Mouse (Mus musculus): ENCODE data around the gene Galm. TPM values are rescaled to one million over a fixed set of nuclear protein-coding genes. Genes with fewer than 3 reads are reported as not detected.
"Not testable (repeated sequence)": the region's sequence is repeated elsewhere in the genome, so short reads cannot be mapped to it uniquely, and the experiment has no call there.

The Galm gene
- polyA plus RNA-seq, 1 experiment from 2014 or later, result 12.9 TPM

DNA sequence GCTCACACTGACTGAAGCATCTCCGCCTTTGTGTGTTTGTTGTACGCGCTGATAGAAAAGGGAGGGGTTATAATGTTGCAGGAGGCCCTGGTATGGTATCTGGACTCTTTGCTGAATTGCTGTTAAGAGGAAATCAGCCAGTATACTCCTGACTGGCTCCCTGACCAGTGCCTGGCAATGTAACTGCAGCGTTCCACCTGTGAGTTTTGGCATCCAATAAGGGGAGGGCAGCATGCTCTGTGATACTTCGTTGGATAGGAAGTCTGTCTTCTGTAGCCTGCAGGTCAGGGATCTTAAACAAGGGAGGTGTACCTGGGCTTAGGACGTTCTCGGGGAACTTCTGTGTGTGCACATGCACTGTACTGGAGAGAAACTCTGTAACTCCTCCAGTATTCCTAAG, 43.7 kb downstream of the Galm start:
- no peaks in the 10 kb centered on the region for H3K36me3 ChIP-seq
- H3K27me3 ChIP-seq, result no peaks in the 10 kb centered on the region
- no peak for ATAC-seq (ENCODE audit: insufficient number of reproducible peaks, low FRiP score, low TSS enrichment, low read depth)
- no peak overlapping the region for H3K27ac ChIP-seq
- peaks cover 23% of the 10 kb centered on the region for H3K4me1 ChIP-seq
- H3K4me2 ChIP-seq, result no peak overlapping the region
- 86% methylated on average over 7 of the region's 7 CpGs for WGBS
- H3K9me3 ChIP-seq, result no peaks in the 10 kb centered on the region
- no peak overlapping the region for H3K9ac ChIP-seq
- no peak overlapping the region for H3K4me3 ChIP-seq

DNA sequence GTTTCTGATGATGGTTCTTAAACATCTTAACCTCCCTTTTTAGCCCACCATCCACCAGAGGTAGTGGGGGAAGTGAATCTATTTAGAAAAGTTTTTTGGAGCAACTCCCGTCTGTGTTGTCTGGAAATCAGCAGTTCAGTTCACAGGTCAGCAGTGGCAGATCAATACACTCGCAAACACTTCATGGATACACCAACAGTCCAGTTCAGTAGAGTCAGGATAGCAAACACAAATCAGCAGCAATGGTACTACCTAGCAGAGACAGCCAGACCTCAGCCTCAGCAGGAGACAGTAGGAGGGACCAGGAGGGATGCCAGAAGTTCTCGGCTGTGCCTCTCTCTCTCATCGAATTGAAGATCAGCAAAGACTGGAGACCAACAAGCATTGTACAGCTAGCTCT, 44.7 kb downstream of the Galm start:
- no peak overlapping the region for H3K9ac ChIP-seq
- 89% methylated on average over 4 of the region's 4 CpGs for WGBS
- no peak overlapping the region for H3K4me3 ChIP-seq
- H3K4me1 ChIP-seq, result peaks cover 19% of the 10 kb centered on the region
- H3K27ac ChIP-seq, result no peak overlapping the region
- no peak for ATAC-seq (ENCODE audit: insufficient number of reproducible peaks, low FRiP score, low TSS enrichment, low read depth)
- H3K27me3 ChIP-seq, result no peaks in the 10 kb centered on the region
- H3K4me2 ChIP-seq, result no peak overlapping the region
- H3K36me3 ChIP-seq, result no peaks in the 10 kb centered on the region
- H3K9me3 ChIP-seq, result no peaks in the 10 kb centered on the region

DNA sequence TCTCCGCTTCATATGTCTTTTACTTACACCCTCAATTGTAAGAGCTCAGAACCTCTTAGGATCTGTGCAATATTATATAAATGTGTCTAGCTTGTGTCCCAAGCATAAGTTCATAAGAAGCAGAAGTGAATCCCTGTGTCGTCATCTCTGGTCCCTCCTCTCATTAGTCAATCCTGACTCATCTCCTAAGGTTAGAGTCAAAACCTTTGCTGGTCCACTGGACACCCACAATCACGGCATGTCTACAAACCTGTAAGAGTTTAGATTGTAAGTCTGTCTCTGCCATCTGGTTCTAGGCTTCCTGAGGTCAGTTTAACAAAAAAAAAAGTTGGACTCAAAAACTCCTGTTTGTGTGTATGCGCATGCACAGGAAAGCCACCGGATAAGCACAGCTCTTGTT, 45.5 kb downstream of the Galm start:
- H3K36me3 ChIP-seq, result no peaks in the 10 kb centered on the region
- H3K4me3 ChIP-seq, result no peak overlapping the region
- WGBS, result 82% methylated on average over 5 of the region's 5 CpGs
- no peak overlapping the region for H3K27ac ChIP-seq
- no peak for ATAC-seq (ENCODE audit: insufficient number of reproducible peaks, low FRiP score, low TSS enrichment, low read depth)
- H3K9me3 ChIP-seq, result no peaks in the 10 kb centered on the region
- no peaks in the 10 kb centered on the region for H3K27me3 ChIP-seq
- no peak overlapping the region for H3K4me2 ChIP-seq
- H3K4me1 ChIP-seq, result peaks cover 15% of the 10 kb centered on the region
- H3K9ac ChIP-seq, result no peak overlapping the region

GRCm38 (mm10) chr17:80173708-80174107, 46.4 kb downstream of the Galm start:
- Histone ChIP-seq H3K9ac (no peak overlapping the region), H3K27ac (no peak overlapping the region), H3K9me3 (no peaks in the 10 kb centered on the region), H3K4me2 (no peak overlapping the region), H3K4me1 (peaks cover 5% of the 10 kb centered on the region), H3K36me3 (no peaks in the 10 kb centered on the region), H3K27me3 (no peaks in the 10 kb centered on the region), H3K4me3 (no peak overlapping the region)
- WGBS, result 74% methylated on average over 2 of the region's 2 CpGs
- ATAC-seq (ENCODE audit: insufficient number of reproducible peaks, low FRiP score, low TSS enrichment, low read depth), result no peak

- H3K4me3 ChIP-seq, result no peak overlapping the region
- WGBS, result 81% methylated on average over 3 of the region's 3 CpGs
These were observed 46.9 kb downstream of the Galm start for GRCm38 (mm10) chr17:80174146-80174545.

GRCm38 (mm10) chr17:80174699-80175385, 47.6 kb downstream of the Galm start:
- Histone ChIP-seq H3K4me1 (no peaks in the 10 kb centered on the region), H3K9ac (no peak overlapping the region), H3K27ac (no peak overlapping the region), H3K9me3 (no peaks in the 10 kb centered on the region), H3K4me2 (no peak overlapping the region), H3K27me3 (no peaks in the 10 kb centered on the region), H3K36me3 (no peaks in the 10 kb centered on the region), H3K4me3 (no peak overlapping the region)
- ATAC-seq (ENCODE audit: insufficient number of reproducible peaks, low FRiP score, low TSS enrichment, low read depth), result no peak
- WGBS, result 76% methylated on average over 19 of the region's 19 CpGs

More at GRCm38 (mm10) chr17:80174146-80174545, 46.9 kb downstream of the Galm start:
- Histone ChIP-seq H3K4me2 (no peak overlapping the region), H3K9me3 (no peaks in the 10 kb centered on the region), H3K36me3 (no peaks in the 10 kb centered on the region), H3K27ac (no peak overlapping the region), H3K4me1 (0 out of 2 replicates have a peak, but pooled peaks cover under 1% of the 10 kb centered on the region), H3K9ac (no peak overlapping the region), H3K27me3 (no peaks in the 10 kb centered on the region)
- ATAC-seq (ENCODE audit: insufficient number of reproducible peaks, low FRiP score, low TSS enrichment, low read depth), result no peak

DNA sequence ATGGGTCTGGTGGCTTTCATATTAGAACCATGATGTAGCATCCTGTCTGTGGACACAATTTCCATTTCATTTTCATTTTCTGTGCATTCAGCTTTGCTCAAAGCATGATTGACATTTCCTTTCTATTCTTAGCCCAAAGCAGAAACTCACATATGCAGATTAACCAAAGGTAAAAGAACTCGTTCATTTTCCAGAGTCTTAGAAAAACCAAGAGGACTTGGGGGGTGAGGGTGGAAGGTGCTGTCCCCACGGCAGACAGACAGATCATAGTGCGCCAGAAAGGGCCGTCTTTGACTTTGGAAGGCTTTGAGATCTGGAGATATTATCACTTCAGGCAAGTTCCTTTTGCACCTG, 48.1 kb downstream of the Galm start:
- no peak overlapping the region for H3K9ac ChIP-seq
- H3K4me2 ChIP-seq, result no peak overlapping the region
- no peaks in the 10 kb centered on the region for H3K4me1 ChIP-seq
- 74% methylated on average over 4 of the region's 4 CpGs for WGBS
- ATAC-seq (ENCODE audit: insufficient number of reproducible peaks, low FRiP score, low TSS enrichment, low read depth), result no peak
- H3K9me3 ChIP-seq, result no peaks in the 10 kb centered on the region
- H3K27ac ChIP-seq, result no peak overlapping the region
- H3K36me3 ChIP-seq, result no peaks in the 10 kb centered on the region
- H3K27me3 ChIP-seq, result no peaks in the 10 kb centered on the region
- no peak overlapping the region for H3K4me3 ChIP-seq

GRCm38 (mm10) chr17:80175966-80176365, 48.7 kb downstream of the Galm start:
- H3K36me3 ChIP-seq, result no peaks in the 10 kb centered on the region
- H3K9me3 ChIP-seq, result no peaks in the 10 kb centered on the region
- H3K27ac ChIP-seq, result no peak overlapping the region
- H3K4me1 ChIP-seq, result no peaks in the 10 kb centered on the region
- WGBS, result 84% methylated on average over 3 of the region's 3 CpGs
- no peak for ATAC-seq (ENCODE audit: insufficient number of reproducible peaks, low FRiP score, low TSS enrichment, low read depth)
- no peak overlapping the region for H3K4me2 ChIP-seq
- no peaks in the 10 kb centered on the region for H3K27me3 ChIP-seq
- no peak overlapping the region for H3K9ac ChIP-seq
- H3K4me3 ChIP-seq, result no peak overlapping the region

GRCm38 (mm10) chr17:80178846-80179245, 51.6 kb downstream of the Galm start:
- ATAC-seq (ENCODE audit: insufficient number of reproducible peaks, low FRiP score, low TSS enrichment, low read depth); H3K27me3 ChIP-seq; H3K27ac ChIP-seq; H3K4me2 ChIP-seq; H3K36me3 ChIP-seq; H3K9ac ChIP-seq; H3K4me1 ChIP-seq; H3K9me3 ChIP-seq; H3K4me3 ChIP-seq: not testable (repeated sequence)
- 95% methylated on average over 3 of the region's 3 CpGs for WGBS

DNA sequence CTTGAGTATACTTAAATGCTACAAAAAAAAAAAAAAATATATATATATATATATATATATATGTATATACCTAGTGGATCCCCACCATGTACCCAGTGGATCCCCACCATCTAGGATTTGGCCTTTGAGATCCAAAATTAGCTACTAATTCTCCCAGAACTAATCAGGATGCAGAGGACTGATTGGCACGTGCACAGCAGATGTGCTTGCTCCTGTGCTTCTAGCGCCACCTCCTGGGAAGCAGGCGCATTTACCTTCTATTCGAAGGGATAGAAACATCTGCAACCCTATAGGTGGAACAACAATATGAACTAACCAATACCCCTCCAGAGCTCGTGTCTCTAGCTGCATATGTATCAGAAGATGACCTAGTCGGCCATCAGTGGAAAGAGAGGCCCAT, 52.7 kb downstream of the Galm start:
- WGBS, result 1% methylated on average over 6 of the region's 6 CpGs
- H3K9me3 ChIP-seq, result no peaks in the 10 kb centered on the region
- H3K9ac ChIP-seq, result no peak overlapping the region
- no peaks in the 10 kb centered on the region for H3K27me3 ChIP-seq
- ATAC-seq (ENCODE audit: insufficient number of reproducible peaks, low FRiP score, low TSS enrichment, low read depth), result peak; percentile 72; the same call in 1 of the 2 replicates
- H3K36me3 ChIP-seq, result no peaks in the 10 kb centered on the region
- no peak overlapping the region for H3K27ac ChIP-seq
- H3K4me2 ChIP-seq, result no peak overlapping the region
- no peaks in the 10 kb centered on the region for H3K4me1 ChIP-seq
- no peak overlapping the region for H3K4me3 ChIP-seq

DNA sequence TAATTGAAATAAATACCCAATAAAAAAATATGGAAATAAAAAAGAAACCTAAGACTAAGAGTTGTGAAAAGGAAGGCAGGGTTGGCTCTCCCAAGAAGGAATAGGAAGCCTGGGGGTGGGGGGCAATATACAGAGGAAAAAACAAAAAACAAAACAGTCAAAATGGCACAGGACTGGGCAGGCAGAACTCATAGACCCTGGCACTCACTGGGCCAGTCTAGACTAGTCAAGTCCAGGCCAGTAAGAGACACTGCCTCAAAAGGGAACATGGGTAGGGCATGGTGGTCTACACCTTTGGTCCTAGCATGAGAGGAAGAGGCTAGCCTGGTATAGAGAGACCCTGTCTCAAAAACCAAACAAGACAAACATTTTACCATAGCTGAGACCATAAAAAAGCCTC, 53.2 kb downstream of the Galm start:
- Histone ChIP-seq H3K27me3 (no peaks in the 10 kb centered on the region), H3K4me3 (no peak overlapping the region), H3K27ac (no peak overlapping the region), H3K9me3 (no peaks in the 10 kb centered on the region), H3K36me3 (no peaks in the 10 kb centered on the region), H3K4me1 (no peaks in the 10 kb centered on the region), H3K9ac (no peak overlapping the region), H3K4me2 (no peak overlapping the region)
- no peak for ATAC-seq (ENCODE audit: insufficient number of reproducible peaks, low FRiP score, low TSS enrichment, low read depth)

DNA sequence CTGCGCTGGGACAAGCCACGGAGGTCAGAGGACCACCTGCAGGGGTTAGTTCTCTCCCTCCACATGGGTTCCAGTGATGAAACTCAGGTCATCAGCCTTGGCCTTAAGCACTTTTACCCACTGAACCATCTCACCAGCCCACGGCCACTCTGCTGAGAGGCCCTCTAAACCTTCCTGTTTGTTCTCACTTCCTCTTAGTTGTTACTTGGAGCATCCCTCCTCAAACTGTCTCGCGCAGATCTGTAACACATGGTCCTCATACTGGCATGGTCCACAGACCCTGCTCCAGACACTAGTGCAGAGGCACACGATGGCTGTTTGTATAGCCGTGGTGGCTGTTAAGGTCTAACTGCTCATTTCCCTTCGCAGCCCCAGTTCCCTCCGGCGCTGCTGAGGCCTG, 56.3 kb downstream of the Galm start:
- no peak overlapping the region for H3K27ac ChIP-seq
- 75% methylated on average over 10 of the region's 10 CpGs for WGBS
- H3K36me3 ChIP-seq, result no peaks in the 10 kb centered on the region
- H3K4me2 ChIP-seq, result no peak overlapping the region
- H3K9me3 ChIP-seq, result no peaks in the 10 kb centered on the region
- H3K27me3 ChIP-seq, result no peaks in the 10 kb centered on the region
- no peaks in the 10 kb centered on the region for H3K4me1 ChIP-seq
- ATAC-seq (ENCODE audit: insufficient number of reproducible peaks, low FRiP score, low TSS enrichment, low read depth), result no peak
- no peak overlapping the region for H3K9ac ChIP-seq
- H3K4me3 ChIP-seq, result no peak overlapping the region

GRCm38 (mm10) chr17:80193075-80193474, 65.8 kb downstream of the Galm start:
- Histone ChIP-seq H3K4me2 (no peak overlapping the region), H3K36me3 (peaks cover 26% of the 10 kb centered on the region), H3K9ac (no peak overlapping the region), H3K27ac (no peak overlapping the region), H3K27me3 (no peaks in the 10 kb centered on the region), H3K9me3 (no peaks in the 10 kb centered on the region), H3K4me3 (no peak overlapping the region), H3K4me1 (no peaks in the 10 kb centered on the region)
- ATAC-seq (ENCODE audit: insufficient number of reproducible peaks, low FRiP score, low TSS enrichment, low read depth), result no peak
- 63% methylated on average over 5 of the region's 5 CpGs for WGBS
